Mouse (Mus musculus) forebrain, embryonic 15.5 days (tissue): ENCODE results near the gene Snapc2. TPM values are rescaled to one million over a fixed set of nuclear protein-coding genes. Genes with fewer than 3 reads are reported as not detected.

Experiments used
- ATAC-seq: fragments of 200-750 bp; cut with Nextera tagmentation; replicated peaks from 2 replicates; pipeline ENCODE4 v1.8.0; 2017; ENCODE audit warnings: mild to moderate bottlenecking, moderate TSS enrichment, moderate library complexity
- H3K27ac ChIP-seq: fragments of 300-500 bp; sonication (generic); replicated peaks from 2 replicates; pipeline ENCODE4 v1.5.1; 2015; ENCODE audit warnings: mild to moderate bottlenecking, inconsistent platforms
- H3K27me3 ChIP-seq: fragments of 300-500 bp; sonication (generic); 2 replicates; pipeline ENCODE4 v1.6.1; 2015; ENCODE audit warnings: inconsistent platforms
- H3K36me3 ChIP-seq: fragments of 300-500 bp; sonication (generic); 2 replicates; pipeline ENCODE4 v1.6.1; 2015; ENCODE audit warnings: mild to moderate bottlenecking, inconsistent platforms
- H3K4me1 ChIP-seq: fragments of 300-500 bp; sonication (generic); 2 replicates; pipeline ENCODE4 v1.6.1; 2015; ENCODE audit warnings: inconsistent platforms
- H3K4me2 ChIP-seq: fragments of 300-500 bp; sonication (generic); replicated peaks from 2 replicates; pipeline ENCODE4 v1.6.1; 2015; ENCODE audit warnings: mild to moderate bottlenecking, inconsistent platforms
- H3K4me3 ChIP-seq: fragments of 300-500 bp; sonication (generic); 2 replicates; pipeline ENCODE4 v1.5.1; 2015; ENCODE audit warnings: mild to moderate bottlenecking, inconsistent platforms
- H3K9ac ChIP-seq: fragments of 300-500 bp; sonication (generic); replicated peaks from 2 replicates; pipeline ENCODE4 v1.6.1; 2015; ENCODE audit warnings: mild to moderate bottlenecking, inconsistent platforms
- H3K9me3 ChIP-seq: fragments of 300-500 bp; sonication (generic); 2 replicates; pipeline ENCODE4 v1.6.1; 2016; ENCODE audit warnings: inconsistent platforms
- WGBS: fragments of 180-500 bp; shearing (Covaris S2); methylation state at CpG from one replicate; pipeline ENCODE4 v1.1.7; 2015; ENCODE audit warnings: mixed read lengths; 5-methylcytosine and 5-hydroxymethylcytosine counted together
- polyA plus RNA-seq: library from polyadenylated mRNA; unstranded; fragments of >200 nt; fragmentation: Nextera tagmentation; extraction: Ambion mirVana; gene quantifications from 2 replicates; pipeline ENCODE4 v1.2.1, GENCODE M21; 2015

Gene Snapc2
- polyA plus RNA-seq, 1 experiment from 2014 or later: 74.7 TPM

DNA sequence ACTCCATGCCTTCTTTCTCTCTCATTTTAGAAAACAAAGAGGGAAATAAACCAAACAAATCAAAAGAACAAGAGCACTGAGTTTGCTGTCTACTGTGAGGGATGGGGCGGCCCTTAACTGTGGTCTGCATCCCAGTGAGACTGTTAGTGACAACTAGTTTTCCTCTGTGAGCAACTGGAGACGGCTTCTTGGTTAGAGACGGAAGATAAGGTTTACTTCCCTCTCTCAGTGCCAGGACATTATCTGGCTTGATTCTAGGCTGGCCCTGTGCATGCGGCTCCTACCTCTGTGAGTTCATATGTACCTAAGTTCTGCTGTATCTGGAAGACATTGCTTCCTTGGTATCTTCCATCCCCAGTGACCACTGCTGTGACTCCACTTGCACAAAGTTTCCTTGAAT lies 44.9 kb downstream of the Snapc2 start:
- Histone ChIP-seq H3K27me3 (no peaks in the 10 kb centered on the region), H3K36me3 (peaks cover 88% of the 10 kb centered on the region), H3K4me3 (no peak overlapping the region), H3K9me3 (no peaks in the 10 kb centered on the region), H3K9ac (no peak overlapping the region), H3K4me1 (no peaks in the 10 kb centered on the region), H3K4me2 (no peak overlapping the region), H3K27ac (no peak overlapping the region)
- no peak for ATAC-seq
- 96% methylated on average over 4 of the region's 4 CpGs for WGBS

DNA sequence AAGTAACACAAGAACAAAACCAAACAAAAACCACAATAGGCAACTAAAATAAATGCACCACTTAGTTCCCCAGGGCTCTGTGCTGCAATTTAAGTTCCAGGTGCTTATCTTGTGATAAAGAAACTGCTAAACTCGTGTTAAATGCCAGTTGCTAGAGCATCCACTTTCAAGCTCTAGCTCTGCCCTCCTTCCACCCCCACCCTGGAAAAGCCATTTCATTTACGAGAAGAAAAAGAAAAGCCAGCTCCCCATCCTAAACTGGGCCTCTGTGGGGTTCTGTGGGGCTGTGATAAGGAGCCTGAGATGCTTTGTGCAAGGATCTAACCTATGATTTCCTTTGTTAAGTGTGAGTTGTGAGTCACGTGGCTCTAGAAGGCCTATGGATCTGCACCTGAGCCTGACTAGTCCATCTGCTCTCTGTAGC lies 51.3 kb downstream of the Snapc2 start:
- 84% methylated on average over 3 of the region's 3 CpGs for WGBS
- ATAC-seq: no peak
- H3K9ac ChIP-seq: no peak overlapping the region
- no peak overlapping the region for H3K27ac ChIP-seq
- no peak overlapping the region for H3K4me2 ChIP-seq
- H3K36me3 ChIP-seq: peaks cover 89% of the 10 kb centered on the region
- no peaks in the 10 kb centered on the region for H3K27me3 ChIP-seq
- no peaks in the 10 kb centered on the region for H3K4me1 ChIP-seq
- no peaks in the 10 kb centered on the region for H3K9me3 ChIP-seq
- H3K4me3 ChIP-seq: no peak overlapping the region

Other genes starting within 250 kb of the Snapc2 start
- 0.22 TPM in 1 of 2 replicates, not detected in the other for gene Cd209f, start 147.2 kb upstream of the Snapc2 start, polyA plus RNA-seq
- gene Cd209g, start 119.0 kb upstream of the Snapc2 start, polyA plus RNA-seq: not detected in 2 replicates
- 98.4 and 98.9 TPM in 2 replicates for gene Evi5l, start 86.5 kb upstream of the Snapc2 start, polyA plus RNA-seq
- gene Prr36, start 35.6 kb upstream of the Snapc2 start, polyA plus RNA-seq: 40.5 and 52.5 TPM in 2 replicates
- not detected in 2 replicates for gene Lrrc8e, start 26.3 kb upstream of the Snapc2 start, polyA plus RNA-seq
- 26.3 and 27.5 TPM in 2 replicates for gene Map2k7, start 14.3 kb upstream of the Snapc2 start, polyA plus RNA-seq
- gene Gm49320, start 14.2 kb upstream of the Snapc2 start, polyA plus RNA-seq: 0.89 and 1.3 TPM in 2 replicates
- 3.1 and 3.4 TPM in 2 replicates for gene Tgfbr3l, start 4.9 kb upstream of the Snapc2 start, polyA plus RNA-seq
- 397 and 404 TPM in 2 replicates for gene Ctxn1, start 6.2 kb downstream of the Snapc2 start, polyA plus RNA-seq
- 42.6 and 43.3 TPM in 2 replicates for gene Timm44, start 22.8 kb downstream of the Snapc2 start, polyA plus RNA-seq
- gene Ccl25, start 72.1 kb downstream of the Snapc2 start, polyA plus RNA-seq: 21.7 and 22.6 TPM in 2 replicates
- gene Elavl1, start 72.3 kb downstream of the Snapc2 start, polyA plus RNA-seq: 149 and 159 TPM in 2 replicates
- 34.4 and 42.3 TPM in 2 replicates for gene Cers4, start 239.9 kb downstream of the Snapc2 start, polyA plus RNA-seq